Mouse (Mus musculus): ENCODE results near the gene Guk1. TPM values are rescaled to one million over a fixed set of nuclear protein-coding genes. Genes with fewer than 3 reads are reported as not detected.
"Not testable (repeated sequence)": the region's sequence is repeated elsewhere in the genome, so short reads cannot be mapped to it uniquely, and the experiment has no call there.

Guk1 gene
- polyA plus RNA-seq, 1 experiment: 40.9 TPM

DNA sequence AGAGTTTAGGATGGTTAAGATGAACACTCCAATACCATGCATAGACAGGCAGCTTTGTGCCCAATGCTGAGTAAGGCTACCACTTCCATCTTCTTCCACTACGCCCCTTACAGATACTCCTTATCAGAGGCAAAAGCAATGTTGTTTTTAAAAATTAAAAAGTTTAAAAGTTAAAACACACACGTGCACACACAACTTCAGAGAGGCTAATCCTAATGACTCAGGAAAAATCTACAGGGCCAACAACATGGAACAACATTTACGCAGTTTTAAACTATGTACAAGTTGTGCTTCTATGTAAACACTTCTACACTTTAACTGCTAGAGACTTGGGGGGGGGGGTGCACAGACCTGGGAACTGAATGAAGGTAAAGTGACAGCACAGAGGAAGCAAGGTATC, 32.0 kb upstream of the Guk1 start:
- H3K27me3 ChIP-seq (ENCODE audit: control insufficient read depth, insufficient read depth, low read length): no peaks in the 10 kb centered on the region
- no peaks in the 10 kb centered on the region for H3K36me3 ChIP-seq (ENCODE audit: control insufficient read depth, insufficient read depth, low read length)
- 73% methylated on average over 3 of the region's 3 CpGs for WGBS

DNA sequence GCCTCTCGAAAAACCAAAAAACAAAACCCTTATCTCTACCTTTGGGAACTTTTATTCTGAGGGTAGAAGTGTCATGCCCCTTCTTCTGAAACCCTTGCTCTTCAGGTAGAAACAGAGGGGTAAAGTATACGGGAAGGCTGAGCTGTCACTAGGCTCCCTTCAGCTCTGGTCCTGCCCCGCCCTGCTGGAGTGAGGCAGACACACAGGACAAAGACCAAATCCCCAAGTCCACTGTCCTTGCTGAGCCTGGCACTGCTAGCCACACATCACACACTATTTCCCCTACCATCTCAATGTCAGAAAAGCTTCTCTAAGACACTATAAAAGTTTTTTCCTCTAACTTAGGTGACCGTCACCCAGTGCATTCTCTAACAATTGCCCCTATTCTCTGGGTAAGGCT, 30.3 kb upstream of the Guk1 start:
- WGBS: 88% methylated on average over 4 of the region's 4 CpGs
- Histone ChIP-seq H3K36me3 (ENCODE audit: control insufficient read depth, insufficient read depth, low read length) (no peaks in the 10 kb centered on the region; the same call in 1 of the 2 replicates), H3K4me3 (ENCODE audit: extremely low read depth, insufficient read depth, insufficient read length) (no peak overlapping the region), H3K4me1 (ENCODE audit: control insufficient read depth, insufficient read depth, insufficient read length) (peaks cover 21% of the 10 kb centered on the region; the same call in 1 of the 2 replicates), H3K27me3 (ENCODE audit: control insufficient read depth, insufficient read depth, low read length) (no peaks in the 10 kb centered on the region), H3K27ac (ENCODE audit: insufficient read depth, low read length) (no peak overlapping the region)
- DNase-seq (ENCODE audit: low read depth in 1 of 2, low spot score in 2 of 2): no peak
- no peak for TF ChIP-seq POLR2A (IDR thresholded peaks at IDR 0.05; ENCODE audit: low read depth, low read length)
- no peak for TF ChIP-seq CTCF (IDR thresholded peaks at IDR 0.05; ENCODE audit: extremely low read depth, insufficient read depth, insufficient read length, insufficient replicate concordance)

More for the DNA sequence above, 32.0 kb upstream of the Guk1 start:
- no peak for TF ChIP-seq CTCF (IDR thresholded peaks at IDR 0.05; ENCODE audit: extremely low read depth, insufficient read depth, insufficient read length, insufficient replicate concordance)
- no peak for TF ChIP-seq POLR2A (IDR thresholded peaks at IDR 0.05; ENCODE audit: low read depth, low read length)
- H3K4me1 ChIP-seq (ENCODE audit: control insufficient read depth, insufficient read depth, insufficient read length): peaks cover 24% of the 10 kb centered on the region; the same call in 1 of the 2 replicates
- no peak overlapping the region for H3K4me3 ChIP-seq (ENCODE audit: extremely low read depth, insufficient read depth, insufficient read length)
- H3K27ac ChIP-seq (ENCODE audit: insufficient read depth, low read length): no peak overlapping the region
- no peak for DNase-seq (ENCODE audit: low read depth in 1 of 2, low spot score in 2 of 2)

DNA sequence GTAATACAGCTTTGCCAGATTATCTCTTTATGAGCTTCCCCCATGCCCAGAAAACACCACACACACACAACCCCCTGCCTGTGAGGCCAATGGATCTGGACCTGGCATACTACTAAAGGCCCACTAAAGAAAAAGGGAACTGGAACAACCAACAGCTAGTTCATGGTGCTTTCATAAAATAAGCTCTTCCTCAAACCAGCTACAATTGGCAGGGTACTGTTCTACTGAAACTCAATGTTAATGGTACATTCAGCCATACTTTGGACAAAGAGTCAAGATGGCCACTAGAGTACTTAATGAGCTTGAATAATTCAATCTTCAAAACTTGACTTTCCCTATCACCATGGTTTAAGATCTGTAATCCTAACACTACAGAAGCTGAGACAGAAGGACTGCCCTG, 29.6 kb upstream of the Guk1 start:
- no peak overlapping the region for H3K4me3 ChIP-seq (ENCODE audit: extremely low read depth, insufficient read depth, insufficient read length)
- no peak for DNase-seq (ENCODE audit: low read depth in 1 of 2, low spot score in 2 of 2)
- no peaks in the 10 kb centered on the region for H3K27me3 ChIP-seq (ENCODE audit: control insufficient read depth, insufficient read depth, low read length)
- no peak overlapping the region for H3K27ac ChIP-seq (ENCODE audit: insufficient read depth, low read length)
- peaks cover 21% of the 10 kb centered on the region; the same call in 1 of the 2 replicates for H3K4me1 ChIP-seq (ENCODE audit: control insufficient read depth, insufficient read depth, insufficient read length)
- H3K36me3 ChIP-seq (ENCODE audit: control insufficient read depth, insufficient read depth, low read length): no peaks in the 10 kb centered on the region; the same call in 1 of the 2 replicates
- TF ChIP-seq CTCF (IDR thresholded peaks at IDR 0.05; ENCODE audit: extremely low read depth, insufficient read depth, insufficient read length, insufficient replicate concordance): no peak

DNA sequence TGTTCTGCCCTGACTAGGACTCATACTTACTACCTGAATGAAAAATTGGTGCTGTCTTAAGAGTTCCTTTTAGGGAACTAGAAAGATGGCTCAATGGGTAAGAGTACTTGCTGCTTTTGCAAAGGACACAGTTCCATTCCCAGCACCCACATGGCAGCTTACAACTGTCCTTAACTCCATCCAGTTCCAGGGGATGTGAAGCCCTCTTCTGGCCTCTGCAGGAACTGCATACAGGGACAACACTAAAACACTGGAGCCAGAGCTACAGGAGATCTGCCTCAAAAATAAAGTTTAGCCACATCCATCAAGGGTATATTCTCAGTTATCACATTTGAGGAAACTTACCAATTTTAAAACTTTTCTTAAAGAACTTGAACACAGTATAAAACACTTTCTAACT, 27.1 kb upstream of the Guk1 start:
- TF ChIP-seq CTCF (IDR thresholded peaks at IDR 0.05; ENCODE audit: extremely low read depth, insufficient read depth, insufficient read length, insufficient replicate concordance) (peak; percentile 30; the same call in 1 of the 2 replicates), POLR2A (IDR thresholded peaks at IDR 0.05; ENCODE audit: low read depth, low read length) (no peak)
- Histone ChIP-seq H3K36me3 (ENCODE audit: control insufficient read depth, insufficient read depth, low read length) (peaks cover 1% of the 10 kb centered on the region), H3K4me1 (ENCODE audit: control insufficient read depth, insufficient read depth, insufficient read length) (peaks cover 13% of the 10 kb centered on the region; the same call in 1 of the 2 replicates), H3K4me3 (ENCODE audit: extremely low read depth, insufficient read depth, insufficient read length) (no peak overlapping the region), H3K27ac (ENCODE audit: insufficient read depth, low read length) (no peak overlapping the region), H3K27me3 (ENCODE audit: control insufficient read depth, insufficient read depth, low read length) (no peaks in the 10 kb centered on the region)
- DNase-seq (ENCODE audit: low read depth in 1 of 2, low spot score in 2 of 2): peak in 1 of 2 experiments; percentile 31

DNA sequence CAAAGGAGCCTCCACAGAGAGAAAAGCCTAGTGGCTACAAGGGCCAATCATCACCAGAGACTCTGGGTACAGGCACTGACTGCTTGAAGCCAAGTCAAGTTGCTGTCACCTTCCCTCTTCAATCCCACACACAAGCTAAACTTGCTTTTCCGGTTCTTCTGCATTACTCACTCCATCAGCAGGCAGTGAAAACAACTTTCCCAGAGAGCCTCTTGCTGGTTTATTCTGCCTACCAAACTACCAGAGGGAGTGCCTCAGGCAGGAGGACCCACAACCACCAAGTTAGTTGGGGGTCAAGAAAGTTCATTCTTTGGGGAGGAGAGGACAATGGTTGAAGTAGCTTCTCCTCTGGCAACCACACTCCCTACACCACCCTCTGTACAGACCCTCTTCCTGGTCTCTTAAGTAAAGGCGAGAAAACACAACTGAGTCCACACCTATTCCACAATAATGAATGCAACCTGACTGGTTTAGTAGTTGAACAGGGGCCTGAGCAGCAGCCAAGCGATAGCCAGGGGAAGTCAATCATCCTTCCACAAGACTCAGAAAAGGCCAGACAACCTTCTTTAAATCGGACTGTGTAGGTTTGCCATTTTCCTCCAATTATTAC, 26.5 kb upstream of the Guk1 start:
- WGBS: 89% methylated on average over 4 of the region's 4 CpGs
- DNase-seq (ENCODE audit: low read depth in 1 of 2, low spot score in 2 of 2): no peak
- H3K4me1 ChIP-seq (ENCODE audit: control insufficient read depth, insufficient read depth, insufficient read length): peaks cover 11% of the 10 kb centered on the region; the same call in 1 of the 2 replicates

DNA sequence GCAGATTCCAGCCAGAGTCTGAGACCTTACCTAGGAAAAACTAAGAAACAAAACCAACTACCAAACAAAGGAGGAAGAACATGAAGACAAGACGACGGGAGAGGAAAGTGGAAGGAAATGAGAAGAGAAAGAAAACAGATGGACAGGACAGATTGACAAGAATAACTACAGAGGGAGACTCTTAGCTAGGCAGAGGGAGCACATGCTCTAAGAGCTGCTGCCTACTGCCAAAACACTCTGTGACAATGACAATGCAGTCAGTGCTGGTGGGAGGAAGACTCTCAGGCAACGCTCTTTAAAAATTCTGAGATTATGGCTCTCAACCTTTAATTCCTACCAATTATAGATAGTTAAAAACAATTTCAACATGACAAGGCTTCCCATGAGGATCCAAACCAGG, 24.9 kb upstream of the Guk1 start:
- no peak overlapping the region for H3K4me3 ChIP-seq (ENCODE audit: extremely low read depth, insufficient read depth, insufficient read length)
- TF ChIP-seq CTCF (IDR thresholded peaks at IDR 0.05; ENCODE audit: extremely low read depth, insufficient read depth, insufficient read length, insufficient replicate concordance) (no peak), POLR2A (IDR thresholded peaks at IDR 0.05; ENCODE audit: low read depth, low read length) (no peak)
- H3K36me3 ChIP-seq (ENCODE audit: control insufficient read depth, insufficient read depth, low read length): peaks cover 7% of the 10 kb centered on the region
- DNase-seq (ENCODE audit: low read depth in 1 of 2, low spot score in 2 of 2): no peak
- WGBS: 39% methylated on average over 3 of the region's 3 CpGs
- no peak overlapping the region for H3K27ac ChIP-seq (ENCODE audit: insufficient read depth, low read length)
- peaks cover 17% of the 10 kb centered on the region; the same call in 1 of the 2 replicates for H3K4me1 ChIP-seq (ENCODE audit: control insufficient read depth, insufficient read depth, insufficient read length)
- no peaks in the 10 kb centered on the region for H3K27me3 ChIP-seq (ENCODE audit: control insufficient read depth, insufficient read depth, low read length)

More for the DNA sequence above, 26.5 kb upstream of the Guk1 start:
- Histone ChIP-seq H3K27ac (ENCODE audit: insufficient read depth, low read length) (no peak overlapping the region), H3K27me3 (ENCODE audit: control insufficient read depth, insufficient read depth, low read length) (no peaks in the 10 kb centered on the region), H3K36me3 (ENCODE audit: control insufficient read depth, insufficient read depth, low read length) (peaks cover 2% of the 10 kb centered on the region), H3K4me3 (ENCODE audit: extremely low read depth, insufficient read depth, insufficient read length) (no peak overlapping the region)
- TF ChIP-seq POLR2A (IDR thresholded peaks at IDR 0.05; ENCODE audit: low read depth, low read length) (no peak), CTCF (IDR thresholded peaks at IDR 0.05; ENCODE audit: extremely low read depth, insufficient read depth, insufficient read length, insufficient replicate concordance) (no peak)

DNA sequence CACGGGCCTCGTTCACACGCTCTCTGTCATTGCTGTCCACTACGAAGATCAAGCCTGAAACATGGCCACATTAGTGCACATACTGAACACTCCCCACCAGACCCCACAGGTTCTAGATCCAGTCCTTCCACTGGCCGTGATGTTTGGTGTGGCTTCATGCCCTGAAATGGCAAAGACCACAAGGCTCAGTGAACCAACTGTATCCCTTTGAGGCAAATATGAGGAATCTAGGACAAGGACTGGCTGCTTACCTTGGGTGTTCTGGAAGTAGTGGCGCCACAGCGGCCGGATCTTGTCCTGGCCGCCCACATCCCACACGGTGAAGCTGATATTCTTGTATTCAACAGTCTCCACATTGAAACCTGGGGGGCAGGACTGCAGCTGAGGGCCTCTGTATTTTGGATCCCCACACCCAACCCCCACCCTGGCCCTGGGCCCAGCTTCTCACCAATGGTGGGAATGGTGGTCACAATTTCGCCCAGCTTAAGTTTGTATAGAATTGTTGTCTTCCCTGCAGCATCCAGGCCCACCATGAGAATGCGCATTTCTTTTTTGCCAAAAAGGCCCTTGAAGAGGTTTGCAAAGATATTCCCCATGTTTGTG, 21.0 kb upstream of the Guk1 start:
- 92% methylated on average over 12 of the region's 12 CpGs for WGBS
- Histone ChIP-seq H3K27me3 (ENCODE audit: control insufficient read depth, insufficient read depth, low read length) (no peaks in the 10 kb centered on the region), H3K4me1 (ENCODE audit: control insufficient read depth, insufficient read depth, insufficient read length) (peaks cover 16% of the 10 kb centered on the region; the same call in 1 of the 2 replicates), H3K4me3 (ENCODE audit: extremely low read depth, insufficient read depth, insufficient read length) (no peak overlapping the region), H3K27ac (ENCODE audit: insufficient read depth, low read length) (peak overlapping the region; percentile 17; the same call in 1 of the 2 replicates), H3K36me3 (ENCODE audit: control insufficient read depth, insufficient read depth, low read length) (peaks cover 17% of the 10 kb centered on the region)
- TF ChIP-seq CTCF (IDR thresholded peaks at IDR 0.05; ENCODE audit: extremely low read depth, insufficient read depth, insufficient read length, insufficient replicate concordance) (no peak), POLR2A (IDR thresholded peaks at IDR 0.05; ENCODE audit: low read depth, low read length) (no peak)
- DNase-seq (ENCODE audit: low read depth in 1 of 2, low spot score in 2 of 2): no peak

DNA sequence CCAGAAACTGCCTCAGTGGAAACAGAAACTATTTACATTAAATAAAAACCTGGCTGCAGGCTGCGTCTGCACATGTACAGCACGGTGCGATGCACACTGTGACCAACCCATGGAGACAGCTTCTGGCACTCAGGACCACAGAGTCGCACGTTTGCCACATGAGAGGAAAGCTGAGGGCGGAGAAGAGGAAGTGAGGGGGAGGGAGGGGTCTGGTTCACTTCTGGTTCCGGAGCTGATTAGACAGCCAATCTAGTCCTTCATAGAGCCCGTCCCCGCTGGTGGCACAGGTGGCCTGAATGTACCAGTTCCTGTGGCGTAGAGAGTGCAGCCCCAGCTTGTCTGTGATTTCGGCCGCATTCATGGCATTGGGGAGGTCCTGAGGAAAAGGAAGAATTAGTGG, 20.3 kb upstream of the Guk1 start:
- peak in 1 of 2 experiments; percentile 57 for DNase-seq (ENCODE audit: low read depth in 1 of 2, low spot score in 2 of 2)
- Histone ChIP-seq H3K4me1 (ENCODE audit: control insufficient read depth, insufficient read depth, insufficient read length) (peaks cover 16% of the 10 kb centered on the region; the same call in 1 of the 2 replicates), H3K27ac (ENCODE audit: insufficient read depth, low read length) (peak overlapping the region; percentile 17; the same call in 1 of the 2 replicates), H3K36me3 (ENCODE audit: control insufficient read depth, insufficient read depth, low read length) (peaks cover 17% of the 10 kb centered on the region)
- H3K4me3 ChIP-seq (ENCODE audit: extremely low read depth, insufficient read depth, insufficient read length); H3K27me3 ChIP-seq (ENCODE audit: control insufficient read depth, insufficient read depth, low read length): not testable (repeated sequence)
- 9% methylated on average over 12 of the region's 12 CpGs for WGBS

DNA sequence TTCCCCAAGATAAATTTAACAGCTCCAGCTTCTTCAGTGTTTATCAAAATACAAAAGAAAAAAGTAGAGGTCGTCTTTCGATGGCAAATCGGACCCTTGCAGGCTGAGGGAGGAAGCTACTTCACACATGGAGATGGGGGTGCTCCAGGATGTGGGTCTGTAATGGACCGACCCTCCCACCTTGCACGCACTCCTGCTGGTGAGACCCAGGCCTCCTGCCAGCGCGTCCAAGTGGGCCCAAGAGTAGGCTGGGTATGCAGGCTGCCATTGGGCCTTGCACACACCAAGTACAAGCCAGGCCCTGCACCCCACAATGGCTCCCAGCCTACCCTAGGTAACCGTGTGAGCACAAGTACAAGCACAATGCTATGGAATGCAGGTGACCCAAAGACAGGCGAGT, 19.5 kb upstream of the Guk1 start:
- 94% methylated on average over 9 of the region's 9 CpGs for WGBS
- H3K27me3 ChIP-seq (ENCODE audit: control insufficient read depth, insufficient read depth, low read length); H3K4me3 ChIP-seq (ENCODE audit: extremely low read depth, insufficient read depth, insufficient read length); H3K27ac ChIP-seq (ENCODE audit: insufficient read depth, low read length); DNase-seq (ENCODE audit: low read depth in 1 of 2, low spot score in 2 of 2): not testable (repeated sequence)
- H3K4me1 ChIP-seq (ENCODE audit: control insufficient read depth, insufficient read depth, insufficient read length): peaks cover 16% of the 10 kb centered on the region; the same call in 1 of the 2 replicates
- H3K36me3 ChIP-seq (ENCODE audit: control insufficient read depth, insufficient read depth, low read length): peaks cover 17% of the 10 kb centered on the region
